Mouse (Mus musculus): Measurements from ENCODE around the gene Irgq.
A peak's percentile ranks its signal among the peaks of the same experiment; 100 is the strongest.

Irgq gene

DNA sequence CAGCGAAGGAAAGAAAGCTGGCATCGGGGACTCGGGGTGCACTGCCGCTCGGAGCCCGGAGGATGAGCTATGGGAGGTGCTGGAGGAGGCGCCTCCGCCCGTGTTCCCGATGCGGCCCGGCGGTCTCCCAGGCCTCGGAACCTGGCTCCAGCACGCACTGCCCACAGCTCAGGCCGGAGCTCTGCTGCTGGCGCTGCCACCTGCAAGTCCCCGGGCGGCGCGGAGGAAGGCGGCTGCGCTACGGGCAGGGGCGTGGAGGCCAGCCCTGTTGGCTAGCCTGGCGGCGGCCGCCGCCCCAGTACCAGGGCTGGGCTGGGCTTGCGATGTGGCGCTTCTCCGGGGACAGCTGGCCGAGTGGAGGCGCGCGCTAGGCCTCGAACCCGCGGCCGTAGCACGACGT, 3.3 kb downstream of the Irgq start:
- TF ChIP-seq NANOG (IDR thresholded peaks at IDR 0.05; ENCODE audit: borderline replicate concordance, low read length) (no peak), CTCF (conservative IDR thresholded peaks at IDR 0.05; ENCODE audit: low read length) (no peak), POU5F1 (IDR thresholded peaks at IDR 0.05; ENCODE audit: borderline replicate concordance, low read length) (no peak)
- peaks cover 2% of the 10 kb centered on the region for H3K9me3 ChIP-seq (ENCODE audit: low read length)
- peaks cover 70% of the 10 kb centered on the region for H3K4me1 ChIP-seq (replicated peaks; ENCODE audit: low read depth, low read length)
- H3K4me3 ChIP-seq (replicated peaks; ENCODE audit: low read length), result peak overlapping the region; percentile 85
- H3K36me3 ChIP-seq (ENCODE audit: insufficient read depth, low read length), result peaks cover 10% of the 10 kb centered on the region
- H3K27me3 ChIP-seq (ENCODE audit: insufficient read depth, low read length), result peaks cover 22% of the 10 kb centered on the region

DNA sequence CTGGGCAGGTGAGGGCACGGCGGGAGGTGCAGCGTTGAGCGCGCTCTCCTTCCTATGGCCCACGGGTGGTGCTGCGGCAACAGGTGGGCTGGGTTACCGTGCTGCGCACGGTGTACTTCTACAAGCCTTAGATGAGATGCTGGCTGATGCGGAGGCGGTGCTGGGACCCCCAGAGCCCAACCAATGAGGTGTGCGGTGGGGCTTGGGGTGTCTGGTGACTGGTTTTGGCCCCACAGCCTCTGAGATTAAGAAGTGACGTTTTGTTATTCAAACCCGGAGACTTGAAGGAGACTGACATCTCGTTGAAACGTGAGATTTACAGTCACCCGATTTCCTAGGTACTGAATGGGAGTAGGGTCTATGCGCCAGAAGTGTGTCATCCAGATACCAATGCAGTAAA, 3.8 kb downstream of the Irgq start:
- Histone ChIP-seq H3K36me3 (ENCODE audit: insufficient read depth, low read length) (peaks cover 10% of the 10 kb centered on the region), H3K9me3 (ENCODE audit: low read length) (peaks cover 6% of the 10 kb centered on the region), H3K27me3 (ENCODE audit: insufficient read depth, low read length) (peaks cover 22% of the 10 kb centered on the region), H3K4me3 (replicated peaks; ENCODE audit: low read length) (peak overlapping the region; percentile 85), H3K4me1 (replicated peaks; ENCODE audit: low read depth, low read length) (peaks cover 65% of the 10 kb centered on the region)
- no peak for TF ChIP-seq NANOG (IDR thresholded peaks at IDR 0.05; ENCODE audit: borderline replicate concordance, low read length)
- TF ChIP-seq POU5F1 (IDR thresholded peaks at IDR 0.05; ENCODE audit: borderline replicate concordance, low read length), result no peak
- TF ChIP-seq CTCF (conservative IDR thresholded peaks at IDR 0.05; ENCODE audit: low read length), result no peak

DNA sequence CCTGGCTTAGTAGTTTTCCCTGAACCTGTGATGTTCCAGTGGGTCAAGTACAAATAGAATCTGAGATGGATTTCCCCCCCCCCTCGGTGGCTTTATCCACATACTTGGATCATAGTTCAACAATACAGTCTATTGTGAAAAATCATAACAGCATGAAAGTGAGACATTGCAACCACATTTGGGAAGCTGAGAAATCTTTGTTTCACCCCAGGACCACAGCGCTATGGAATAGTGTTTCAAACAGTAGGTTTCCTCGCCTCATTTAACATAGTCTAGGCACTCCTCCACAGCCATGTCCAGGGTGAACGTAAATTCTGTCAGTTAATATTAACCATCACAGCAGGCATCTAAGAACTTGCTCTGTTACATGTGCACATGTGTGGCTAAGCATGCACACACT, 6.6 kb downstream of the Irgq start:
- H3K4me3 ChIP-seq (replicated peaks; ENCODE audit: low read length), result no peak overlapping the region
- peaks cover 9% of the 10 kb centered on the region for H3K36me3 ChIP-seq (ENCODE audit: insufficient read depth, low read length)
- TF ChIP-seq CTCF (conservative IDR thresholded peaks at IDR 0.05; ENCODE audit: low read length) (no peak), POU5F1 (IDR thresholded peaks at IDR 0.05; ENCODE audit: borderline replicate concordance, low read length) (no peak), NANOG (IDR thresholded peaks at IDR 0.05; ENCODE audit: borderline replicate concordance, low read length) (no peak)
- peaks cover 10% of the 10 kb centered on the region for H3K9me3 ChIP-seq (ENCODE audit: low read length)
- H3K4me1 ChIP-seq (replicated peaks; ENCODE audit: low read depth, low read length), result peaks cover 43% of the 10 kb centered on the region
- peaks cover 22% of the 10 kb centered on the region for H3K27me3 ChIP-seq (ENCODE audit: insufficient read depth, low read length)

GRCm38 (mm10) chr7:24537591-24537990, 7.1 kb downstream of the Irgq start:
- H3K27me3 ChIP-seq (ENCODE audit: insufficient read depth, low read length), result peaks cover 17% of the 10 kb centered on the region
- peaks cover 5% of the 10 kb centered on the region; the same call in 1 of the 2 replicates for H3K36me3 ChIP-seq (ENCODE audit: insufficient read depth, low read length)
- TF ChIP-seq NANOG (IDR thresholded peaks at IDR 0.05; ENCODE audit: borderline replicate concordance, low read length), result no peak
- peaks cover 10% of the 10 kb centered on the region for H3K9me3 ChIP-seq (ENCODE audit: low read length)
- H3K4me1 ChIP-seq (replicated peaks; ENCODE audit: low read depth, low read length), result peaks cover 38% of the 10 kb centered on the region
- no peak overlapping the region for H3K4me3 ChIP-seq (replicated peaks; ENCODE audit: low read length)

DNA sequence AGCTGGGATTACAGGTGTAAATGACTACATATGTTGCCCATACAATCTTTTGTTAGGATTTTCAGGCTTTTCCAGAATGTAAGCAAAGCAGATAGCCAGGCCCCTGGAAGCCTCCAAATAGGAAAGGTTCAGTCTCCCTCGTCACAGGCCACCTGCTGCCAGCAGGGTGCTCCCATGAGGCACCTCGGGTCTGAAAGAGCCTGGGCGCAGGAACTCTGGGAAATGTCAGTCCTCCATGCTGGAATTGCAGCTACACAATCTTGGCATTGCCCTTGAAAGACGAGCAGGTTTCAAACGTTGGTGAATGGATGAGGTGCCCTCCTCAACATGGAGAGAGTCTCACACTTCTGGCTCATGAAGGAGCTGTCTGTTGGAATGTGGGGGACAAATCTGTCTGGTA, 7.7 kb downstream of the Irgq start:
- H3K4me1 ChIP-seq (replicated peaks; ENCODE audit: low read depth, low read length), result peaks cover 33% of the 10 kb centered on the region

DNA sequence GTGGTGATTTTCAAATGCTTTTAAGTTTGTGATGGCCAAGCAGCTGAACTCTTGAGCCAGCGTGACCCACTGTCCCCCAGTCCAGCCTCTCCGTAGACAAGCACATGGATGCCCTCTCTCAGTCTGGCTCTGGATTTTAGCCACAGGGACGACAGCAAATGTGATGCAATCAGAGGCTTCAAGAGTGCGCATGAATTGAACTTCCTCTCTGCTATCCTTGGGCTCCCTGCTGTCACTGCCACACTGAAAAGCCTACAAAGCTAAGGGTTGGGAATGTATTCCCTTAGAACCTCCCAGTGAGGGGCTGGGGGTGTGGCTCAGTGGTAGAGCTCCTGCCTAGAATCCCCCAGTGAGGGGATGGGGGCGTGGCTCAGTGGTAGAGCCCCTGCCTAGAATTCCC, 8.2 kb downstream of the Irgq start:
- peaks cover 5% of the 10 kb centered on the region; the same call in 1 of the 2 replicates for H3K36me3 ChIP-seq (ENCODE audit: insufficient read depth, low read length)
- peaks cover 10% of the 10 kb centered on the region for H3K9me3 ChIP-seq (ENCODE audit: low read length)
- TF ChIP-seq CTCF (conservative IDR thresholded peaks at IDR 0.05; ENCODE audit: low read length) (no peak), NANOG (IDR thresholded peaks at IDR 0.05; ENCODE audit: borderline replicate concordance, low read length) (no peak), POU5F1 (IDR thresholded peaks at IDR 0.05; ENCODE audit: borderline replicate concordance, low read length) (no peak)
- H3K4me1 ChIP-seq (replicated peaks; ENCODE audit: low read depth, low read length), result peaks cover 27% of the 10 kb centered on the region
- H3K4me3 ChIP-seq (replicated peaks; ENCODE audit: low read length), result no peak overlapping the region
- peaks cover 12% of the 10 kb centered on the region for H3K27me3 ChIP-seq (ENCODE audit: insufficient read depth, low read length)

More for the DNA sequence above, 7.7 kb downstream of the Irgq start:
- H3K36me3 ChIP-seq (ENCODE audit: insufficient read depth, low read length), result peaks cover 5% of the 10 kb centered on the region; the same call in 1 of the 2 replicates
- no peak for TF ChIP-seq NANOG (IDR thresholded peaks at IDR 0.05; ENCODE audit: borderline replicate concordance, low read length)
- H3K4me3 ChIP-seq (replicated peaks; ENCODE audit: low read length), result no peak overlapping the region
- H3K9me3 ChIP-seq (ENCODE audit: low read length), result peaks cover 10% of the 10 kb centered on the region
- peaks cover 17% of the 10 kb centered on the region for H3K27me3 ChIP-seq (ENCODE audit: insufficient read depth, low read length)

DNA sequence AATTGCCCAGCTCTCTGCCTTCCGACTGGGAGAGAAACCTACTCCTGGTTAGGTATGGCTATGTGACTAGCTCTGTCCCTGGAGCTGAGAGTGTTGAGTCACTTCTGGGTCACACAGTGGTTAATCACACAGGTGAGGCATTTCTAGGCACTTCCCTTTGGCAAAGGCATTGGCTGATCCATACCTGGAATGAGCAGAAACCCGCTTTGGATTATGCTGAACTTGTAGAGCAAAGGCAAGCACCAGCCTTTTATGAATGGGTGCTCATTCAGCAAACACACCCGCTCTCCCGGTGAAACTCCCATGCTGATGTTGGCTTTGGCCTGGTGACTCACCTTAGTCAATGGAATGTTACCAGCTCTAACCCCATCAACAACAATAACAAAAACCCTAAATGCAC, 9.2 kb downstream of the Irgq start:
- H3K36me3 ChIP-seq (ENCODE audit: insufficient read depth, low read length), result peaks cover 5% of the 10 kb centered on the region; the same call in 1 of the 2 replicates
- H3K4me1 ChIP-seq (replicated peaks; ENCODE audit: low read depth, low read length), result peaks cover 23% of the 10 kb centered on the region
- H3K4me3 ChIP-seq (replicated peaks; ENCODE audit: low read length), result no peak overlapping the region
- TF ChIP-seq CTCF (conservative IDR thresholded peaks at IDR 0.05; ENCODE audit: low read length), result no peak
- TF ChIP-seq POU5F1 (IDR thresholded peaks at IDR 0.05; ENCODE audit: borderline replicate concordance, low read length), result no peak
- no peak for TF ChIP-seq NANOG (IDR thresholded peaks at IDR 0.05; ENCODE audit: borderline replicate concordance, low read length)
- peaks cover 9% of the 10 kb centered on the region for H3K27me3 ChIP-seq (ENCODE audit: insufficient read depth, low read length)
- peaks cover 10% of the 10 kb centered on the region for H3K9me3 ChIP-seq (ENCODE audit: low read length)

DNA sequence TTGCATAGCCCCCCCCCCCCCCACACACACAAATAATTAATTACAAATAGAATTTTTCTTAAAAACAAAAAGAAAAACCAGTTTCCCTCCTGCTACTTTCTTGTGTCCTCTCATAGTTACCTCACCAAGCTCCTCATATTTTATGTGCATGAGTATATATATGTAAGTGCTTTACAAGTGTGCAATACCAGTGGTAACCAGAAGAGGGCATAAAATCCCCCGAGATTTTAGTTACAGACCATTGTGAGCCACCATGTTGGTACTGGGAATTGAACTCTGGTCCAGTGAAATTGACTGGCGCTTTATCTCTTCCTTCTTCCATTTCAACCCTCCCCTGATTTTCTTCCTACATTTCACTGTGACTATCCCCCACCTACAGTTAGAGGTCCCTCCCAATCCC, 14.0 kb downstream of the Irgq start:
- peaks cover 38% of the 10 kb centered on the region for H3K4me1 ChIP-seq (replicated peaks; ENCODE audit: low read depth, low read length)

DNA sequence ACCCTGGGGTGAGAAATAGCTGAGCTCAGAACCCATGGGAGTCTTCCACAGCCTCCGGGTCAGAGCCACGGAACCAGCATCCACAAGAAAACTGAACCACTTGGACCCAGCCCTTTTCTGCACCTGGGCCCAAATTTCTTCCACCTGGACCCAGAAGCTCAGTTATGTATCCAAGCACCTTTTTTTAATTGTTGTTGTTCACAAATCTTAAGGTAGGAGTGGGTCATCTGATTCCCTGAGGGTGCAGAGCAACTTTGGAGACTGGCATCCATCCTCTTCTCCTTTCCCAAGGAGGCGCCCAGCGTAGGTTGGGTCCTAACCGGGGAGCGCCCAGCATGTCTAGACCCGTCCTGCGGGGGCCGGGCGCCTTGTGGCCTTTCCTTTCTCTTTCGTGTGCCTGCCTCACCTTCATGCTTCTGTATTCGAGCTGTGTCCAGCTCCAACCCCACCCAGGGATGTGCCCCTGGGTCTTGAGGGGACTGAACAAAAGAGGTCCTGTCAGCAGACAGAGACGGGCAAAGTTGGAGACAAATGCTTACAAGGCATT, 15.7 kb downstream of the Irgq start, which contains the start of the genes Pinlyp and Xrcc1:
Pinlyp (minus strand) TSS at position 51 of the 547 bp plus-strand sequence.
Xrcc1 (plus strand) TSS at position 222 of the 547 bp plus-strand sequence.
- TF ChIP-seq NANOG (IDR thresholded peaks at IDR 0.05; ENCODE audit: borderline replicate concordance, low read length) (no peak), POU5F1 (IDR thresholded peaks at IDR 0.05; ENCODE audit: borderline replicate concordance, low read length) (no peak)
- H3K4me1 ChIP-seq (replicated peaks; ENCODE audit: low read depth, low read length), result peaks cover 54% of the 10 kb centered on the region
- H3K9me3 ChIP-seq (ENCODE audit: low read length), result no peaks in the 10 kb centered on the region
- H3K36me3 ChIP-seq (ENCODE audit: insufficient read depth, low read length), result peaks cover 34% of the 10 kb centered on the region
- H3K4me3 ChIP-seq (replicated peaks; ENCODE audit: low read length), result peak within 1 kb of the TSS; percentile 96
- H3K27me3 ChIP-seq (ENCODE audit: insufficient read depth, low read length), result no peaks in the 10 kb centered on the region

More for the DNA sequence above, 14.0 kb downstream of the Irgq start:
- Histone ChIP-seq H3K27me3 (ENCODE audit: insufficient read depth, low read length) (no peaks in the 10 kb centered on the region), H3K9me3 (ENCODE audit: low read length) (0 out of 2 replicates have a peak, but pooled peaks cover 2% of the 10 kb centered on the region), H3K36me3 (ENCODE audit: insufficient read depth, low read length) (peaks cover 19% of the 10 kb centered on the region), H3K4me3 (replicated peaks; ENCODE audit: low read length) (no peak overlapping the region)
- TF ChIP-seq POU5F1 (IDR thresholded peaks at IDR 0.05; ENCODE audit: borderline replicate concordance, low read length), result no peak
- TF ChIP-seq CTCF (conservative IDR thresholded peaks at IDR 0.05; ENCODE audit: low read length), result peak; percentile 88
- TF ChIP-seq NANOG (IDR thresholded peaks at IDR 0.05; ENCODE audit: borderline replicate concordance, low read length), result no peak
